Mouse (Mus musculus): ENCODE results near the gene Olfr1513. TPM values are rescaled to one million over a fixed set of nuclear protein-coding genes. Genes with fewer than 3 reads are reported as not detected.
"Not testable (repeated sequence)": the region's sequence is repeated elsewhere in the genome, so short reads cannot be mapped to it uniquely, and the experiment has no call there.

The Olfr1513 gene
- total RNA-seq, 4 experiments from 2014 or later = not detected

DNA sequence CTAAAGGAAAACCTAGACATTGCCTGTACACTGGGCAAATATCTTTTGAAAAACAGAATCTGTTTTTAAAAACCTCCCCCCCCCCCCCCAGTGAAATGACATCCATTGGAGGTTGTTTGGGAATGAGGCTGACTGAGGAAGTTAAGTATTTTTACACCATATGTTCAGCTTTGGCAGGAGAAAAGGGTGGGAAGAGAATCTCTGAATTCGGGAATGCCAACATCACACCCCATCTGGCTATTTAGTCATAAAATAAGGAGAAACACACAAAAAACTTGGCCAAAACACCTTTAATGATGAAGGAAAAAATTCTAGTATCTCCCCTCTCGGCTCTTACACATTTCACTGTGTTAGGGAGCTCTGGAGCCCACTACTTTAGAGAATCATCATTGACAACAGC lies 45.3 kb downstream of the Olfr1513 start:
- no peak for DNase-seq (ENCODE audit: low spot score in 2 of 2)

DNA sequence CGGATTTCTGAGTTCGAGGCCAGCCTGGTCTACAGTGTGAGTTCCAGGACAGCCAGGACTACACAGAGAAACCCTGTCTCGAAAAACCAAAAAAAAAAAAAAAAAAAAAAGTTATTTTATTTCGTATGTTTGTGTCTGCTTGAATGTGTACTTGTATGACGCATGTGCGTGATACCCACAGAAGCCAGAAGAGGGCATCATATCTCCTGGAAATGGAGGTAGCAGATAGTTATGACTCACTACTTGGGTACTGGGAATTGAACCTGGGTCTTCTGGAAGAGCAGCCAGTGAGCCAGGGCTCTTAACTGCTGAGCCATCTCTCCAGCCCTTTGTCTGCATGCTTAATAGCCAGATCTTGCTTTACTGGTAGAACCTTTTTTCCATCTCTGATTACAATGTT lies 45.9 kb downstream of the Olfr1513 start:
- not testable (repeated sequence) for DNase-seq (ENCODE audit: low spot score in 2 of 2)

- no peak for DNase-seq (ENCODE audit: low spot score in 2 of 2)
Measured at GRCm38 (mm10) chr14:52306100-52306499, 50.1 kb downstream of the Olfr1513 start.

GRCm38 (mm10) chr14:52304644-52305271 lies 51.5 kb downstream of the Olfr1513 start, which contains the start of gene Mettl3:
Gene Mettl3 (minus strand): TSS chr14:52305128.
- DNase-seq (ENCODE audit: low spot score in 2 of 2) = peak; percentile 89 to 92

DNA sequence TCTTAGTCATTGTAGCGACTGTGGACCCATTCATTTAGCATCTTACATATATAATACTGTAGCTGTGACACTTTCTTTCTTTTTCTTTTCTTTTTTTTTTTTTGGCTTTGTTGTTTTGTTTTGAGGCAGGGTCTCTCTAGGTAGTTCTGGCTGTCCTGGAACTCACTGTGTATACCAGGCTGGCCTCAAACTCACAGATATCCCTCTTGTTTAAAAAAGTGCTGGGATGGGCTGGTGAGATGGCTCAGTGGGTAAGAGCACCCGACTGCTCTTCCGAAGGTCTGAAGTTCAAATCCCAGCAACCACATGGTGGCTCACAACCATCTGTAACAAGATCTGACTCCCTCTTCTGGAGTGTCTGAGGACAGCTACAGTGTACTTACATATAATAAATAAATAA lies 52.7 kb downstream of the Olfr1513 start:
- DNase-seq (ENCODE audit: low spot score in 2 of 2) = not testable (repeated sequence)

Other genes starting within 250 kb of the Olfr1513 start
- gene Rpgrip1, start 245.7 kb downstream of the Olfr1513 start, total RNA-seq (2022) = 1 to 10 TPM; 1.3 to 3.4 (median 1.7) TPM
- 10 to 100 TPM; 50.4 to 56.5 (median 55.9) TPM for gene Supt16, start 159.0 kb downstream of the Olfr1513 start, total RNA-seq (2022)
- 100 to 1,000 TPM in 3 of 4 experiments, 10 to 100 TPM in 1; 94.4 to 117 (median 110) TPM for gene Chd8, start 98.6 kb downstream of the Olfr1513 start, total RNA-seq (2022)
- gene Tox4, start 77.3 kb downstream of the Olfr1513 start, total RNA-seq (2022) = 10 to 100 TPM; 58.5 to 76.8 (median 70.4) TPM
- gene Rab2b, start 76.9 kb downstream of the Olfr1513 start, total RNA-seq (2022) = 10 to 100 TPM; 33.2 to 41.8 (median 37.8) TPM
- gene Mettl3, start 51.3 kb downstream of the Olfr1513 start, total RNA-seq (2022) = 10 to 100 TPM; 35.5 to 54.7 (median 43.9) TPM
- gene Sall2, start 27.6 kb downstream of the Olfr1513 start, total RNA-seq (2022) = 10 to 100 TPM; 44.9 to 46.8 (median 45.8) TPM
- not detected for gene Olfr1512, start 22.8 kb upstream of the Olfr1513 start, total RNA-seq (2022)
- not detected for gene Olfr1511, start 41.0 kb upstream of the Olfr1513 start, total RNA-seq (2022)
- not detected for gene Olfr1510, start 58.0 kb upstream of the Olfr1513 start, total RNA-seq (2022)
- gene Olfr1509, start 86.6 kb upstream of the Olfr1513 start, total RNA-seq (2022) = not detected
- not detected for gene Olfr1508, start 111.1 kb upstream of the Olfr1513 start, total RNA-seq (2022)
- gene Olfr1507, start 139.3 kb upstream of the Olfr1513 start, total RNA-seq (2022) = not detected

Measured in layer of hippocampus, adult 8-10 months (tissue).